Mouse (Mus musculus) myocyte (in vitro differentiated cells): ENCODE results near the gene Ocel1.

Experiments
- CEBPB ChIP-seq: IDR thresholded peaks from 2 replicates; pipeline ENCODE4 v1.6.1; 2011; ENCODE audit warnings: mild to moderate bottlenecking, moderate library complexity; ENCODE audit not compliant: poor library complexity, insufficient read depth, severe bottlenecking
- MAX ChIP-seq: IDR thresholded peaks from one replicate; pipeline ENCODE4 v1.6.1; 2011; ENCODE audit warnings: low read depth, mild to moderate bottlenecking, control low read depth
- MYOD1 ChIP-seq, 3 experiments: IDR thresholded peaks; one replicate each; pipeline ENCODE4 v1.6.1; 2011; ENCODE audit warnings: control low read depth in 2 of 3, low read depth in 2 of 3, mild to moderate bottlenecking in 2 of 3, moderate library complexity in 1 of 3; ENCODE audit not compliant: insufficient read length in 2 of 3, control insufficient read depth in 1 of 3
- MYOG ChIP-seq, 3 experiments: IDR thresholded peaks; one replicate each; pipeline ENCODE4 v1.6.1; 2011; ENCODE audit warnings: control low read depth in 2 of 3, low read depth in 2 of 3, mild to moderate bottlenecking in 2 of 3; ENCODE audit not compliant: insufficient read length in 2 of 3, control insufficient read depth in 1 of 3, insufficient read depth in 1 of 3
- POLR2A ChIP-seq: IDR thresholded peaks from one replicate; pipeline ENCODE4 v1.6.1; 2011; ENCODE audit warnings: low read depth, mild to moderate bottlenecking, control low read depth, moderate library complexity; ENCODE audit not compliant: insufficient read length
- POLR2AphosphoS2 ChIP-seq: IDR thresholded peaks from one replicate; pipeline ENCODE4 v1.6.1; 2011; ENCODE audit warnings: low read depth, control low read depth; ENCODE audit not compliant: insufficient read length
- REST ChIP-seq: IDR thresholded peaks from one replicate; pipeline ENCODE4 v1.6.1; 2011; ENCODE audit warnings: mild to moderate bottlenecking, control low read depth, moderate library complexity; ENCODE audit not compliant: insufficient read depth, insufficient read length
- TCF3 ChIP-seq: IDR thresholded peaks from one replicate; pipeline ENCODE4 v1.6.1; 2011; ENCODE audit warnings: low read depth, control low read depth; ENCODE audit not compliant: insufficient read length
- USF1 ChIP-seq: IDR thresholded peaks from one replicate; pipeline ENCODE4 v1.6.1; 2011; ENCODE audit warnings: low read depth, mild to moderate bottlenecking, control low read depth, moderate library complexity

GRCm38 (mm10) chr8:71396639-71397305, 25.7 kb downstream of the Ocel1 start, which contains the start of gene Babam1:
- TF ChIP-seq POLR2A (peak; percentile 73), MYOD1 (IDR thresholded peaks at IDR 0.05; ENCODE audit: control insufficient read depth in 1 of 3, insufficient read length in 2 of 3, low read depth in 2 of 3) (no peak), CEBPB (no peak), POLR2AphosphoS2 (peak; percentile 57), USF1 (no peak), MYOG (IDR thresholded peaks at IDR 0.05; ENCODE audit: control insufficient read depth in 1 of 3, insufficient read depth in 1 of 3, insufficient read length in 2 of 3, low read depth in 2 of 3) (no peak), MAX (no peak), REST (no peak), TCF3 (no peak)
